Mouse (Mus musculus): ENCODE results near the gene Wwc2. TPM values are rescaled to one million over a fixed set of nuclear protein-coding genes. Genes with fewer than 3 reads are reported as not detected.

Wwc2 gene
- polyA plus RNA-seq, 1 experiment from 2014 or later: 10.1 TPM

- Histone ChIP-seq H3K27ac (ENCODE audit: low read length) (no peak overlapping the region), H3K4me2 (ENCODE audit: low read depth, low read length) (no peak overlapping the region), H3K4me1 (ENCODE audit: control insufficient read depth, insufficient read depth, low read length) (peaks cover 19% of the 10 kb centered on the region), H3K9me3 (replicated peaks; ENCODE audit: control insufficient read depth, low read length) (no peaks in the 10 kb centered on the region), H3K36me3 (ENCODE audit: control insufficient read depth, insufficient read depth) (no peaks in the 10 kb centered on the region; the same call in none of the 2 replicates), H3K4me3 (ENCODE audit: low read length) (no peak overlapping the region), H3K9ac (ENCODE audit: low read length) (no peak overlapping the region), H3K27me3 (ENCODE audit: control insufficient read depth, insufficient read depth, low read length) (no peaks in the 10 kb centered on the region)
- 77% methylated on average over 13 of the region's 13 CpGs for WGBS
- ATAC-seq (replicated peaks; ENCODE audit: extremely low read depth, insufficient read depth, low FRiP score): no peak
Observed at GRCm38 (mm10) chr8:47890814-47891210, 99.9 kb downstream of the Wwc2 start.

GRCm38 (mm10) chr8:47889936-47890813 is 100.5 kb downstream of the Wwc2 start:
- Histone ChIP-seq H3K36me3 (ENCODE audit: control insufficient read depth, insufficient read depth) (no peaks in the 10 kb centered on the region; the same call in none of the 2 replicates), H3K9me3 (replicated peaks; ENCODE audit: control insufficient read depth, low read length) (no peaks in the 10 kb centered on the region), H3K4me1 (ENCODE audit: control insufficient read depth, insufficient read depth, low read length) (peaks cover 19% of the 10 kb centered on the region), H3K27ac (ENCODE audit: low read length) (no peak overlapping the region), H3K27me3 (ENCODE audit: control insufficient read depth, insufficient read depth, low read length) (no peaks in the 10 kb centered on the region), H3K9ac (ENCODE audit: low read length) (no peak overlapping the region), H3K4me2 (ENCODE audit: low read depth, low read length) (no peak overlapping the region), H3K4me3 (ENCODE audit: low read length) (no peak overlapping the region)
- ATAC-seq (replicated peaks; ENCODE audit: extremely low read depth, insufficient read depth, low FRiP score): no peak
- 52% methylated on average over 23 of the region's 23 CpGs for WGBS

GRCm38 (mm10) chr8:47888841-47889570 is 101.7 kb downstream of the Wwc2 start:
- no peak overlapping the region for H3K27ac ChIP-seq (ENCODE audit: low read length)

GRCm38 (mm10) chr8:47884306-47884705 is 106.4 kb downstream of the Wwc2 start:
- Histone ChIP-seq H3K36me3 (ENCODE audit: control insufficient read depth, insufficient read depth) (peaks cover 10% of the 10 kb centered on the region; the same call in 1 of the 2 replicates), H3K9ac (ENCODE audit: low read length) (no peak overlapping the region), H3K27ac (ENCODE audit: low read length) (no peak overlapping the region), H3K9me3 (replicated peaks; ENCODE audit: control insufficient read depth, low read length) (no peaks in the 10 kb centered on the region), H3K27me3 (ENCODE audit: control insufficient read depth, insufficient read depth, low read length) (no peaks in the 10 kb centered on the region), H3K4me3 (ENCODE audit: low read length) (no peak overlapping the region), H3K4me1 (ENCODE audit: control insufficient read depth, insufficient read depth, low read length) (peaks cover 13% of the 10 kb centered on the region), H3K4me2 (ENCODE audit: low read depth, low read length) (no peak overlapping the region)
- no peak for ATAC-seq (replicated peaks; ENCODE audit: extremely low read depth, insufficient read depth, low FRiP score)
- WGBS: 77% methylated on average over 5 of the region's 5 CpGs

More at GRCm38 (mm10) chr8:47888841-47889570, 101.7 kb downstream of the Wwc2 start:
- WGBS: 64% methylated on average over 11 of the region's 11 CpGs
- Histone ChIP-seq H3K27me3 (ENCODE audit: control insufficient read depth, insufficient read depth, low read length) (no peaks in the 10 kb centered on the region), H3K36me3 (ENCODE audit: control insufficient read depth, insufficient read depth) (no peaks in the 10 kb centered on the region), H3K4me1 (ENCODE audit: control insufficient read depth, insufficient read depth, low read length) (peaks cover 19% of the 10 kb centered on the region), H3K9ac (ENCODE audit: low read length) (no peak overlapping the region), H3K4me3 (ENCODE audit: low read length) (no peak overlapping the region), H3K4me2 (ENCODE audit: low read depth, low read length) (no peak overlapping the region), H3K9me3 (replicated peaks; ENCODE audit: control insufficient read depth, low read length) (no peaks in the 10 kb centered on the region)
- ATAC-seq (replicated peaks; ENCODE audit: extremely low read depth, insufficient read depth, low FRiP score): no peak

GRCm38 (mm10) chr8:47883739-47884138 is 107.0 kb downstream of the Wwc2 start:
- no peaks in the 10 kb centered on the region for H3K9me3 ChIP-seq (replicated peaks; ENCODE audit: control insufficient read depth, low read length)
- WGBS: 64% methylated on average over 8 of the region's 8 CpGs
- H3K27ac ChIP-seq (ENCODE audit: low read length): no peak overlapping the region
- no peak overlapping the region for H3K4me2 ChIP-seq (ENCODE audit: low read depth, low read length)
- peaks cover 10% of the 10 kb centered on the region; the same call in 1 of the 2 replicates for H3K36me3 ChIP-seq (ENCODE audit: control insufficient read depth, insufficient read depth)
- H3K4me3 ChIP-seq (ENCODE audit: low read length): no peak overlapping the region
- no peak for ATAC-seq (replicated peaks; ENCODE audit: extremely low read depth, insufficient read depth, low FRiP score)
- no peak overlapping the region for H3K9ac ChIP-seq (ENCODE audit: low read length)
- peaks cover 13% of the 10 kb centered on the region for H3K4me1 ChIP-seq (ENCODE audit: control insufficient read depth, insufficient read depth, low read length)
- no peaks in the 10 kb centered on the region for H3K27me3 ChIP-seq (ENCODE audit: control insufficient read depth, insufficient read depth, low read length)

GRCm38 (mm10) chr8:47878516-47878915 is 112.2 kb downstream of the Wwc2 start:
- H3K9ac ChIP-seq (ENCODE audit: low read length): no peak overlapping the region
- no peaks in the 10 kb centered on the region for H3K9me3 ChIP-seq (replicated peaks; ENCODE audit: control insufficient read depth, low read length)
- no peaks in the 10 kb centered on the region for H3K27me3 ChIP-seq (ENCODE audit: control insufficient read depth, insufficient read depth, low read length)
- no peak overlapping the region for H3K4me2 ChIP-seq (ENCODE audit: low read depth, low read length)
- ATAC-seq (replicated peaks; ENCODE audit: extremely low read depth, insufficient read depth, low FRiP score): no peak
- no peak overlapping the region for H3K4me3 ChIP-seq (ENCODE audit: low read length)
- no peak overlapping the region for H3K27ac ChIP-seq (ENCODE audit: low read length)
- H3K4me1 ChIP-seq (ENCODE audit: control insufficient read depth, insufficient read depth, low read length): peaks cover 7% of the 10 kb centered on the region; the same call in 1 of the 2 replicates
- H3K36me3 ChIP-seq (ENCODE audit: control insufficient read depth, insufficient read depth): peaks cover 17% of the 10 kb centered on the region; the same call in 1 of the 2 replicates
- 49% methylated on average over 3 of the region's 3 CpGs for WGBS

- WGBS: 89% methylated on average over 12 of the region's 12 CpGs
- H3K27me3 ChIP-seq (ENCODE audit: control insufficient read depth, insufficient read depth, low read length): no peaks in the 10 kb centered on the region
- no peak overlapping the region for H3K4me2 ChIP-seq (ENCODE audit: low read depth, low read length)
- H3K4me3 ChIP-seq (ENCODE audit: low read length): no peak overlapping the region
- H3K36me3 ChIP-seq (ENCODE audit: control insufficient read depth, insufficient read depth): peaks cover 9% of the 10 kb centered on the region; the same call in 1 of the 2 replicates
- no peak overlapping the region for H3K27ac ChIP-seq (ENCODE audit: low read length)
- ATAC-seq (replicated peaks; ENCODE audit: extremely low read depth, insufficient read depth, low FRiP score): no peak
- H3K9me3 ChIP-seq (replicated peaks; ENCODE audit: control insufficient read depth, low read length): no peaks in the 10 kb centered on the region
- peaks cover 9% of the 10 kb centered on the region; the same call in 1 of the 2 replicates for H3K4me1 ChIP-seq (ENCODE audit: control insufficient read depth, insufficient read depth, low read length)
- no peak overlapping the region for H3K9ac ChIP-seq (ENCODE audit: low read length)
Observed at GRCm38 (mm10) chr8:47875865-47876264, 114.9 kb downstream of the Wwc2 start.

GRCm38 (mm10) chr8:47874497-47875178 is 116.1 kb downstream of the Wwc2 start:
- WGBS: 45% methylated on average over 13 of the region's 13 CpGs
- H3K4me2 ChIP-seq (ENCODE audit: low read depth, low read length): no peak overlapping the region
- H3K27ac ChIP-seq (ENCODE audit: low read length): no peak overlapping the region
- no peak overlapping the region for H3K9ac ChIP-seq (ENCODE audit: low read length)
- peaks cover 12% of the 10 kb centered on the region for H3K36me3 ChIP-seq (ENCODE audit: control insufficient read depth, insufficient read depth)
- H3K9me3 ChIP-seq (replicated peaks; ENCODE audit: control insufficient read depth, low read length): no peaks in the 10 kb centered on the region
- H3K4me3 ChIP-seq (ENCODE audit: low read length): no peak overlapping the region
- ATAC-seq (replicated peaks; ENCODE audit: extremely low read depth, insufficient read depth, low FRiP score): no peak
- no peaks in the 10 kb centered on the region for H3K27me3 ChIP-seq (ENCODE audit: control insufficient read depth, insufficient read depth, low read length)
- peaks cover 9% of the 10 kb centered on the region; the same call in 1 of the 2 replicates for H3K4me1 ChIP-seq (ENCODE audit: control insufficient read depth, insufficient read depth, low read length)
